Mouse (Mus musculus): ENCODE data around the gene Cilp. TPM values are rescaled to one million over a fixed set of nuclear protein-coding genes. Genes with fewer than 3 reads are reported as not detected.
"Not testable (repeated sequence)": the region's sequence is repeated elsewhere in the genome, so short reads cannot be mapped to it uniquely, and the experiment has no call there.

Gene Cilp
- total RNA-seq (2022) = under 1 TPM in 3 of 4 experiments, not detected in 1; 0.13 to 0.23 (median 0.19) TPM

- no peak for DNase-seq (ENCODE audit: low spot score in 2 of 2)
These were observed at the start of gene Cilp for GRCm38 (mm10) chr9:65264959-65265358. TSS of gene Cilp (plus strand) at chr9:65265180.

DNA sequence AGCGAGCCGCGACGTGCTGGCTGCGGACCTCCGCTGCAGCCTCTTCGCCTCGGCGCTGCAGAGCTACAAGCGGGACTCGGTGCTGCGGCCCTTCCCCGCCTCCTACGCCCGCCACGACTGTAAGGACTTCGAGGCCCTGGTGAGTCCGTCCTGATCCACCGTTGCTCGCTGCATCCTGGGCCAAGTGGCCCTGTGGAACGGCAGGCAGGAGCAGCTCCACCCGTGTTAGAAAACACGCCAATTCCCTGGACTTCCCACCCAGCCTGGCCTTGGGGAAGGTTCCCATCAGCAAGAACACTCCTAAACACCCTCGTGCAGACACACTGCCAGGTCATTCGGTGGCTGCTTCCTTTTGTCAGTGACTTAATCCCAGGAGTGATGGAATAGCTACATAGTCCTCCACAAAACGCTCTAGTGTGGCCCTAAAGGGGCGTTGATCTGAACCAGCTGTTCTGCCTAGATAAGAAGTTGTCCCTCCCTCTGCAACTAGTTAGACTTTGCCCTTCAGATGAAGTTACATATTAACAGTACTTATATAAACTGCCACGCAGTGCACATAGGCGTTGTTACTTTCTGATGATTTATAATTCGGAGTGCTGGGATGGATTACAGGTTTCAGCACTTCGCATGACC, 49.4 kb upstream of the Cilp start:
- DNase-seq (ENCODE audit: low spot score in 2 of 2) = no peak

- no peak for DNase-seq (ENCODE audit: low spot score in 2 of 2)
These were observed 48.0 kb upstream of the Cilp start for GRCm38 (mm10) chr9:65216972-65217371.

GRCm38 (mm10) chr9:65217661-65218060, 47.3 kb upstream of the Cilp start:
- no peak for DNase-seq (ENCODE audit: low spot score in 2 of 2)

DNA sequence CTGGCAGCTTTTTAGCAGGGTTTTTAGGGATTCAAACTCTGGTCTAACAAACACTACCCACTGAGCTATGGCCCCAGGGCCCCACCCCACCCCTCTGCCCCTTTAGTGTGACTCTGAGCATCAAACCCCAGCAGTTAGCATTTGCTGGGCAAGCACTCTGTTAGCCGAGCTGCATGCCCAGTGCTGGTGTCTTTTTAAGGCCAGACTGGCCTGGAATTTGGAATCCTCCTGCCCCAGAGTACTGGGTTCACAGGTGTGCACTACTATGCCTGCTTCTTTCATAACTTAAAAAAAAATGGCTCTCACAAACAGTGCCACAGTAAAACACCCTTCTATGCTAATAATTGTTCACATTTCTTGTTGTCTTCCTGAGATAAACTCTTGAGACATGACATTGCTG, 46.1 kb upstream of the Cilp start:
- DNase-seq (ENCODE audit: low spot score in 2 of 2) = no peak

- DNase-seq (ENCODE audit: low spot score in 2 of 2) = not testable (repeated sequence)
These were observed 44.6 kb upstream of the Cilp start for GRCm38 (mm10) chr9:65220398-65220797.

DNA sequence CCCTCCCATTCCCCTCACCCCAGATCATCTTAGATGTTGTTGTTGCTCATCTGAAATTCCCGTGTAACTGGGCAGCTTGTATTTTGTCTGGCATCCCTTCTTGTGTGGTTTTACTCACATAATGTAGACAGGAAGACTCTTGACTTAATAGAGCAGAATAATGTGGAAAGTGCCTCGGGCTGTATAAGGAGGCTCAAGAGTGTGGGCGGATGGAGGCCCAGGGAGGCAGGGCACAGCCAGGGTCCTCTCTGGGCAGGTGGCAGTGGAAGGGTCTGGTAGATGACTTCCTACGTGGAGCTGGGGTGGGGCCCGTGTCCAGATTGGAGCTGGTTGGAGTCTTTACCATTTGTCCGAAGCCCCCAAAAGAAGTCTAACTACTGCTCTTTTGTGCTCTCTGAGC, 41.1 kb upstream of the Cilp start:
- DNase-seq (ENCODE audit: low spot score in 2 of 2) = no peak

GRCm38 (mm10) chr9:65225795-65226194, 39.2 kb upstream of the Cilp start:
- DNase-seq (ENCODE audit: low spot score in 2 of 2) = no peak

DNA sequence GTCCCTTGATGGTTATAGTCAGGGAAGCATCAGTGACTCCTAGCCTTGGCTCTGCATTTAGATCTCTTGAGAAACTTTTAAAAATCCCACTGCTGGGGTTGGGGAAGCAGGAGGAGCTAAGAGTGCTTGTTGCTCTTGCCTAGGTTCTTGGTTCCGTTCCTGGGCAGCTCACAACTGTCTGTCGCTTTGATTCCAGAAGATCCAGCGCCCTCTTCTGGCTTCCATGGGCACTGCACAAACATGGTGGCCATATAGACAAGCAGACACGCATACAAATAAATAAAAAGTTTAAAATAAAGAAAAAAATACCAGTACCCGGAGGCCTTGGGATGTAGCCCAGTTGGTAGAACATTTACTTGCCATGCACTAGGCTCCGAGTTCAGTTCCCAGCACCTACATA, 34.7 kb upstream of the Cilp start:
- no peak for DNase-seq (ENCODE audit: low spot score in 2 of 2)

GRCm38 (mm10) chr9:65231284-65231683, 33.7 kb upstream of the Cilp start:
- DNase-seq (ENCODE audit: low spot score in 2 of 2) = no peak

DNA sequence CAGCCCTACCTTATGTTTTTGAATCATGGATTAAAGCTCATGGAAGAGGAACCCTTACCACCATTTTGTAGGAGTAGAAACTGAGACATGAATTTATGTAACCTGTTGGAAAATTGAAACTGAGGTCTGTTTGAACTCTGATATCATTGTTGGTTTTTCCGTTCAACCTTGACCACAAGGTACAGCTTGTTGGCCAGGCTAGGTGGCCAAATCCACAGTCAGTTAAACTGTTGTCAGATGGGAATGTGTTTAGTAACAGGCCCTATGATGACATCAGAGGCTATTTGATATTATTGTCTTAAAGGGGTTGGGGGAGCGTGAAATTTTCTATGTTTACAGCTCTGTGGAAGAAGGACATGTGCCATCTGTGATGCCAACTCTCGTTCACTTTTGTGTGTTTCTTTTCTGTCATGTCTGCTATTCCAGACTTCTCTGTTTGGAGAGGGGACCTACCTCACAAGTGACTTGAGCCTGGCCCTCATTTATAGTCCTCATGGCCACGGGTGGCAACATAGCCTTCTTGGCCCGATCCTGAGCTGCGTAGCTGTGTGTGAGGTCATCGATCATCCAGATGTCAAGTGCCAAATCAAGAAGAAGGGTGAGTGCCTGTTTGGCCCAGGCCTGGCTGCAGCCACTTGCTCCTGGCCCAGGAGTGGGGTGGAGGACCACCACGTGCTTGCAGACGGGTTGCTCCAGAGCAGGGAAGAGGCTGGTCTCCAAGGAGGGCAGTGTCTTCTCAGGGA, 31.6 kb upstream of the Cilp start:
- no peak for DNase-seq (ENCODE audit: low spot score in 2 of 2)

DNA sequence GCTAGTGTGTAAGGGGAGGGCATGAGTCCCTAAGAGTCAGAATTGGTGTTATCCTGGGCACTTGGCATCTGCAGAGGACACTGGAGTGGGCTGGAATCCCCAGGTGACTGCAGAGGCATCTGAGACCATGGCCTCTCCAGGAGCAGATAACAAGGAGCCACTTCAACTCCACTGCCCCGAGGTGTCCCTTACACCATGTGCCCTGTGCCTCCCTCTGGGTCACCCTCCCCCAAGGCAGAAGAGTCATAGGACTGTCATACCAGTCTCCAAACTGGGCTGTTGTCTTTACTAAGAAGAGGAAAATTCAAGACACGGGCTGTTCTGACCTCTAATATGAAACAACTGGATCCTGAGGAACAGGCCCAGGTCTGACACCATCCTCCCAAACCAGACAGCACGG, 30.2 kb upstream of the Cilp start:
- DNase-seq (ENCODE audit: low spot score in 2 of 2) = no peak

- DNase-seq (ENCODE audit: low spot score in 2 of 2) = no peak
These were observed 29.4 kb upstream of the Cilp start for GRCm38 (mm10) chr9:65235601-65236000.

DNA sequence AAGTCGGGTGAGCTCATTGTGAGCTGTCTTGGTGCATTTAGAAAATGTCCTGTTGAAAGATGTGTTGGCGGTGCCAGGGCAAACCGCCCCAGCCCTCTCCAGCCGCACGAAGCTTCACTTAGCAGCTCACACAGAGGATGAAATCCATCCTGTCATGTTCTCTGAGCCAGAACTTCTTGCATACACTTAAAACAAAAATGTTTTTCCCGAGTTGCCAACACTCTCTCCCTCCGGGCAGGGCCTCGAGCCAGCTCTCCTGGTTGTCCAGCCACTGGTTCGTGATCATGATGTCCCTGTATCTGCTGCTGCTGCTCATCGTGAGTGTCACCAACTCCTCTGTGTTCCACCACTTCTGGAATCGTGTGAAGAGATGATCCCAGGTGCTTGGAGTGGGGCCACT, 27.4 kb upstream of the Cilp start:
- DNase-seq (ENCODE audit: low spot score in 2 of 2) = no peak

DNA sequence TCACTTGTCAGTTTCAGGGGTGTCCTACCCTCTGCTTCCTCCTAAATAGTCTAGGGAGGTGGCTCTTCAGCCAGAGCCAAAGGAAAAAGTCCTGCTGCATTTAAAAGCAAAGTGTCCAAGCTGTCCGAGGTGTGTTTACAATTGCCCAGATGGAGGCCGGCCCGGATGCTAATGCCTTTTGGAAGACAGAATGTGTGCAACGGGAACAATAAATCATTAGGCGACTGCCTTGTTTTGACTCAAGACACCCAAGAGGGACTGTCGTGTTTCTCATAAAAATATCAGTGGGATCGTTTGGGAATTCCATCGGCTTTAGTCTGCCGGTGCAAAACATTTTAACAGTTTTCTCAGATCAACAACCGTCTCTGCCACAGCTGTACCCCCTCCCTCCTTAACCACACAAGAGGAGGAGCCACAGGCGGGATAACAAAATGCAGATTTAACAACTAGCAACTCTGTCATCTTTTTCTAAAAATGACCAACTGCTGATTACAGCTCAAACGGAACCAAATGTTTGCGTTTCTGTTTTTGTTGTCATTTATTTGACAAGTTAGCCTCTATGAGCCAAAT, 26.7 kb upstream of the Cilp start:
- DNase-seq (ENCODE audit: low spot score in 2 of 2) = no peak

- no peak for DNase-seq (ENCODE audit: low spot score in 2 of 2)
These were observed 25.8 kb upstream of the Cilp start for GRCm38 (mm10) chr9:65239176-65239575.

DNA sequence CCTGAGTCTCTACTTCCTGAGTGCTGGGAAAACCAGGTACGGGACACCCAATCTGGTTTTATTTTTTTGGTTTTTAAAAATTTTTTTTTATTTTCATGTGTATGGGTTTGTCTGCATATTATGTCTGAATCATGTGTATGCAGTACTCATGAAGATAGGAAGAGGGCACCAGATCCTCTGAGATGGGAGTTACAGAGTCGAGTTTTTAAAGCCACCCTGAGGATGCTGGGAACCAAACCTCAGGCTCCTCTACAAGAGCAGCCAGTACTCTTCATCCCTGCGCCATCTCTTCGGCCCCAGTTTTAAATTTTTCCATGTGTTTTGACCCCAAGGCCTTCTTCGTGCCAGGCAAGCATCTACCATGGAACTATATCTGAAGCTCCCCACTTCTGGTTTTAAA, 25.2 kb upstream of the Cilp start:
- no peak for DNase-seq (ENCODE audit: low spot score in 2 of 2)

DNA sequence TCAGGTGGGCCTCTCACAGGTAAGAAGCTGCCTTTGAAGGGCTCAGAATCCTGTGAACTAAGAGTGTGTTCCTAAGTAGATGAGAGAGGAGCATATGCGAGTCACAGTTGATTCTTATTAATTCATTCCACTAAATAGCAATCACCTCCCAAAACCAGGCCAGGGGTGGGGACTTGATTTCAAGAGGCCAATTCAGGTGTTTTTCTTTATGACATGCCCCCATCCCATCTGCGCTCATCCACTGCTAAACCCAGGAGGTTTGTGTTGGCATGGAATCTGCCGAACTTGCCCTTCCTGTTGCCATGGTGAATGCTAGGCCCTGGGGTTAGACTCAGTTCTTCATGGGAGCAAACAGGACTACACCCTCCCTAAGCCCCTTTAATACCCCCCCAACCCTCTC, 24.4 kb upstream of the Cilp start:
- DNase-seq (ENCODE audit: low spot score in 2 of 2) = no peak

DNA sequence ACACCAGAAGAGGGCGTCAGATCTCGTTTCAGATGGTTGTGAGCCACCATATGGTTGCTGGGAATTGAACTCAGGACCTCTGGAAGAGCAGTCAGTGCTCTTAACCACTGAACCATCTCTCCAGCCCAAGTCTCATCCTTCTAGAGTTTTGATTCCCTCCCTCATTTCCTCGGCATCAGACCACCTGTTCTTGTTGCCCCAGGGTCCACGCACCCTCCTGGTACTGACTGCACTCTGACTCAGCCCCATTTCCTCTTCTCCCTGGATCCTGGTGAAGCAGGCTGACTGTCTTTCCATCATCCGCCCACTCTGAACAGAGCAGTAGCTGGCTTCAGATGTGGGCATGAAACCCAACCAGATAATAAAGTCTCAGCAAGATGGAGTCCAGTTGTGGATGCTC, 23.0 kb upstream of the Cilp start:
- no peak for DNase-seq (ENCODE audit: low spot score in 2 of 2)

GRCm38 (mm10) chr9:65243249-65243648, 21.7 kb upstream of the Cilp start:
- DNase-seq (ENCODE audit: low spot score in 2 of 2) = no peak

GRCm38 (mm10) chr9:65244036-65244806, 20.8 kb upstream of the Cilp start:
- DNase-seq (ENCODE audit: low spot score in 2 of 2) = no peak
